Mouse (Mus musculus): ENCODE measurements at regions not wholly inside any gene's neighbourhood (a gene's known extent, or its start where the extent isn't known, plus 50 kb on each side); places are given as distances from the start of the nearest gene placed in this dataset. TPM values are rescaled to one million over a fixed set of nuclear protein-coding genes. Genes with fewer than 3 reads are reported as not detected.

Small RNAs in the stretch of these regions (microRNA-seq; reads per million reads assigned to microRNA genes)
- not detected for gene Gm23064
